Mouse (Mus musculus) spleen, postnatal 36 days (tissue): ENCODE data around the gene Gaa.
"Not testable (repeated sequence)": the region's sequence is repeated elsewhere in the genome, so short reads cannot be mapped to it uniquely, and the experiment has no call there.

Experiments used
- DNase-seq, 2 experiments: peaks; one replicate each; pipeline ENCODE4 v3.0.0; 2022; ENCODE audit warnings: low spot score in 2 of 2, mixed read lengths in 1 of 2

Gaa gene

GRCm38 (mm10) chr11:119252854-119253541, 14.7 kb upstream of the Gaa start:
- peak in 1 of 2 experiments; percentile 29 for DNase-seq

GRCm38 (mm10) chr11:119256557-119256956, 11.1 kb upstream of the Gaa start:
- not testable (repeated sequence) for DNase-seq

DNA sequence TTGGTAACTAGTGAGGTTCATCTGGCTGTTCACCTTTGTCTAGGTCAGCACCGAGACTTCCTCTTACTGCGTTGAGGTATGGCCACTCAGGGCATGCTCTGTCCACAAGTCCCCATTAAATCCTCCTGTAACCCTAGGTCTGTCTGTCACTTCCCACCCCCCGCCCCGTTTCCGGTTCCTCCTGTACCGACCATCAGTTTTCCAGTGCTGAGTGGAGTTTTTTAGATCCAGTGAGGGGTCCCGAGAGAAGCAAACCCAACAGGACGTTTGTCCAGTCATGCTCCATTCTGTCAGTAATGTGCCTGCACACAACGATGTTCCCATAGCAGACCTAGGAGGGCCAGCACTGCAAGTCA, 9.5 kb upstream of the Gaa start:
- no peak for DNase-seq

- DNase-seq = peak; percentile 31 to 43
Measured at GRCm38 (mm10) chr11:119258572-119259322, 8.9 kb upstream of the Gaa start.

DNA sequence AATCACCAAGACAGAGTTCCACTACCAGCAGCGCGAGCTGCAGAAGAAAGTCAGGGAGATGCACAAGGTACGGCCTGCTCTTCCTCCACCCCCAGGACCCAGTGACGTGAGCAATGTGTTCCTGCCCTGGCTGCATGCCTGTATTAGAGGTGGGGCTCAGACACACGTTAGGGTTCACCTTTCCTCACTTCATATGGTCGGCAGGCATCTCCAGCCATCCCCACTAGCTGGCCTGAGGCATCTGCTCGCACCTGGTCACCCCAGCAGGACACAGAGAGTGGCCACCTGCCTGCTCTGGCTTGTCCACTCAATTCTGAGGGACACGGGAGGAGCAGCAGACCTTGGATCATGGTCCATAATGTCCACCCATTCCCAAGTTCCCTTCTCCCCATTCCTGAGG, 7.7 kb upstream of the Gaa start:
- DNase-seq = no peak

DNA sequence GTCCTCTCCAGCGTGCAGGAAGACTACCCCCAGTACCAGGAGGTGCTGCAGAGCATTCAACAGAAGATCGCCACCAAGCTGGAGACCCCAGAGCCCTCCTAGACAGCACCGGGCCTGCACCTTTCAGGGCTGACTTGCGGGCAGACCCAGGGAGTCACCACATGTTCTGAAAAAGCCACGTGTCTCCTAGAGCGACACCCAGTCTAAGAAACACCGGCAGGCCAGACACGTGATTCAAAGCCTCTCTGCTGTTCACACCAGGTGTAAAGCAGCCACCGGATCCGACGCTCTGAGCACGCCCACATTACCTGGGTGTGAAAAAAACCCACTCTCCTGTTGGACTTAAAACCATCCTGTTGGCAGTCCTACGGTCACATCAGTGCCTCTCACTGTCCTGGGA, 3.3 kb upstream of the Gaa start:
- no peak for DNase-seq

DNA sequence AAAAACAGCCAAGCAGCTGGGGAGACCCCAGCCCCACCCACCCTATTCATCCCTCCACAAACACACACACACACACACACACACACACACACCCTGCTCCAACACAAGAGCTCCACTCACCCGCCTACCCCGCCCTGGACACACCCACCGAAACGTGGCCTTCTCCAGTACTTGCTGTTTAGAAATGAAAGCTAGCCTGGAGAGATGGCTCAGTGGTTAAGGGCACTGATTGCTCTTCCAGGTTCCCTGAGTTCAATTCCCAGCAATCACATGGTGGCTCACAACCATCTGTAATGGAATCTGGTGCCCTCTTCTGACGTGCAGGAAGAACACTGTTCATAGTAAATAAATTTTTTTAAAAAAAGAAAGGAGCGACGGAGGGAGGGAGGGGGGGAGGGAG, 1.9 kb upstream of the Gaa start:
- DNase-seq = no peak

- DNase-seq = no peak
Measured at GRCm38 (mm10) chr11:119267241-119267674, 429 bp upstream of the Gaa start.

DNA sequence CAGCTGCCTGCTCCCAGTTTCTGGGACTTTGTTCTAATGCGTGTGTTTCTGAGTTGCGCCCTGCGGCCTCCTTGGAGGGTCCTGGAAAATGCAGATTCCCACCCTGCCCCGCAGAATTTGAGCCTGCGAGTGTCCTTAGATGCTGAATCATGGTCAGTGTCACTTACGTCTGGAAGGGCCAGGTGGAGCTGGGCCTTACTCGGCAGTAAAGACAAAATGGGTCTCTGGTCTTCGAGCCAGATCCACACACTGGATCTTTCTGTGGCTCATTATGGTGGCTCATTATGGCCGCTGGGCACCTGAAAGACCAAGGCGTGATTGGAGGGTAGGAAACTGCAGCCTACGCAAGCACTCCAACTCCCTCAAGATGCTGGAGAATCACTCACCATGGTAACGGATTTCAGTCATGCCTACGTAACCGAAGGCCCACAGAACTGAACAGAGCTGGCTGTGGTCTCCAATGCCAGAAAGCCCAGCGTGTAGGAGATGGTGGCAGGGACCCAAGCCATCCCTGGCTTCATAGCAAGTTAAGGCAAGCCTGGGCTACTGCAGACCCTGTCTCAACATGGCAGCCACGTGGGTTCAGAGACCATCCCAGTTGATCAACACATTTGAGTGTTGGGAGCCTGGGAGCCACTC, 989 bp downstream of the Gaa start:
- no peak for DNase-seq

- DNase-seq = not testable (repeated sequence)
Measured at GRCm38 (mm10) chr11:119272492-119272891, 4.8 kb downstream of the Gaa start.

GRCm38 (mm10) chr11:119273186-119273930, 5.7 kb downstream of the Gaa start:
- DNase-seq = no peak

GRCm38 (mm10) chr11:119281030-119281429, 13.3 kb downstream of the Gaa start:
- no peak for DNase-seq

DNA sequence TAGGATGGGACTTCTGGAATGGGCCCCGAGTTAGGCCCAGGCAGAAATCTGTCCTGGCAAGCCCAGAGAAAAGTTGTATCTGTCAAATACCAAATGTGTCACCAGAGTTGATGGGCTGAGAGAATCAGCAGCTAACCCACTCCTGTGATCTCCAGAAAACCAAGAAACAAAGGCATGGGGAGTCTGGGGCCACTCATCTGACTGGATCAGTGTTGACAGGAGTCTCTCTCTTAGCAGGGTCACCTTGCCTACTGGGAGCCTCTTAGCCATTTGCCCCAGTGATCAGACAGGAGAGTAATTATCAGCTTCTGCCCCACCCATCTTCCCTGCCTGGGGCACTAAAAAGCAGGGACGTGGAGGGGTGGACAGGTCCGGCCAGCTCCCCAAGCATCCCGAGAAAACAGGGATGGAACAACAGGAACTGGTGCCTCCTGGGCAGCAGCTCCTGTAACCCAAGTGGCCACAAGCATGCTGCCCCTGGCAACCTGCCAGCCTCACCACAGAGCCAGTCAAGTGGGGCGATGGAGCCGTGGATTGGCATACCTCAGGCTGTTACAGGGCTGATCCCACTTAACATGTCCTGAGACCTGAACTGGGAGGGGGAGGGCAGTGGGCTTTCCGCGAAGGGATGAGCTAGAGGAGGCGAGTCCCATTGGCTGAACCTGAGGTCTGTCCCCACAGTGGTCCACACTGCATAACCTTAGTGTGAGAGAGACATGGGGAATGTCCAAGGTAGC, 18.3 kb downstream of the Gaa start:
- no peak for DNase-seq

GRCm38 (mm10) chr11:119287207-119287992, 19.7 kb downstream of the Gaa start:
- no peak for DNase-seq

DNA sequence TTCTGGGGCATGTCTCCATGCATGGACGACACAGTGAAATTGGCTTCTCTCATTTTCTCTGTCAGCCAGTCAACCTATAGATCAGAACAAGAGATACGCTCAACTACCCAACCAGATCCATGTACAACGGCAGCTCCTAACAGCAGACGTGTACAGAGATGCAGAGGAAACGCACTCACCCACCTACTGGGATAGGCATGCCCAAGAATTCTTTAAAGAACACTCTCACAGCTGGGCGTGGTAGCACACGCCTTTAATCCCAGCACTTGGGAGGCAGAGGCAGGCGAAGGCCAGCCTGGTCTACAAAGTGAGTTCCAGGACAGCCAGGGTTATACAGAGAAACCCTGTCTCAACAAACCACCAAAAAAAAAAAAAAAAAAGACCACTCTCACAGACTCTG, 25.2 kb downstream of the Gaa start:
- DNase-seq = not testable (repeated sequence)

GRCm38 (mm10) chr11:119297996-119298395, 30.3 kb downstream of the Gaa start:
- DNase-seq = no peak

GRCm38 (mm10) chr11:119298917-119299316, 31.2 kb downstream of the Gaa start:
- no peak for DNase-seq

DNA sequence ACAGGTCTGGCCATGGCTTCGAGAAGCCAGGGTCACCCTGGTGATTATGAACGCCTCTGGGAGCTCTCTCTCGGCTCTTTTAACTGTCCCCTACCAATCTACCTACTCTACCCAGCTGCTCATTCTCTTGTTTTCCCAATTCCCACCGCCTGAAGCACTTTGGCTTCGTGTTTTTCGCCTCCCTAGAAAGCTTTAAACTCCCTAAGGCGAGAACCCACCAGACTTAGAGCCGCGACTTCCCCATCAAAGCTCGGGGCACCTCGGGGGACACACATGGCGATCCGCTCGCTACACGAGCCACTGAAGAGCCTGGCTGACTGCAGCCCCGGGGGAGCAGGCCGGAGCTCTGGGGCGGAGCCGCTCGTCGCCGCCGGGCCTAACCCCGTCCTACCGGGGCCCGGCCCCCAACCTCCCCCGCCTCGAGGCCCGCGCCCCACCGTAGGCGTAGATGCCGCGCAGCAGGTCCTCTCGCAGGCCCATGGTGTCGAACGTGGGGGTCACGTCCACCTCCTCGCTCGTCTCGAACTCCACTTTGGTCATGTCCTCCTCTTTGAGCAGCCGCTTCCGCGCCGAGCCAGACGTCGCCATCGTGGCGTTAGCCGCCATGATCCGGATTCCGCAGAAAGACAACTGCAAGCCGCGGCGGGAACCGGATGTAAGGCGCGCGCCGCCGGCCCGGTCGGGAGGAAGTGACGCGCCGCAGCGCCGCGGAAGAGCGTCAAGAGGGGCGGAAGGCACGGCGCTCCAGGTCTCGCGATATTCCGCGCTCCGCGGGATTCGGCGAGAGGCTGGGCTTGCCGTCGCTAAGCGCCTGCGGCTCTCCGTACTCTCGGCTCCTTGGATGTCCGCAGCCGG, 31.9 kb downstream of the Gaa start, which contains the start of gene Eif4a3:
Gene Eif4a3 (minus strand): TSS at position 699 of the 855 bp plus-strand sequence.
- DNase-seq = peak; percentile 93 to 94

DNA sequence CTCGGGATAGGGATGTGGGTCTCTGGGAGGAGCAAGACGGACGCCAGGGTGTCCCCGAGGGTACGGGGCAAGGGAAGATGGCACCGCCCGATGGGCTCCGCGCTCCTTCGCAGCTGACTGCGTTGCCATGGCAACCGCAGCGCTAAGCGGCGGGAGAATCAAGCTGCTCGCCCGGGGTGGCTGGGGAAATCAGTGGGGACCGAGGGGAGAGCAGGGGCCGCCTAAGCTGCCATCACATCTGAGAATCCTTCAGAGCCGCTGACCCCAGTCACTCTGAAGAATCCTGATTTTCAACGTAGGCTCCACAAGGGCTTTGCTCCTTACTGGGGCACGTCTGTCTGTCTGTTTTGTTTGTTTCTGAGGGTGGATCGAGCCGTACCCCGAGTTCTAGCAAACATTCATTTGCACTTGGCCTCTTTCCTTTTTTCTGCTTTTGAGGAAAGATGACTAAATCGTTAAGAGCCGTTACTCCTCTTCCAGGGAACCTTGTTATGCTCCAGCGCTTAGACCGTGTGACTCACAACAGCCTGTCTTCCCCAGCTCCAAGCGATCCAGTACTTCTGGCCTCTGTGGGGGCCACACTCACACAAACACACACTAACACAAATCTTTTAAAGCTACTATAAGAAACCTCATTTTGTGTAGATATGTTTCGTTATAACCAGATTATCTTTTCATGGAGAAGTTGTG, 32.7 kb downstream of the Gaa start:
- no peak for DNase-seq
